Mouse (Mus musculus): ENCODE measurements around the gene Rpl36. TPM values are rescaled to one million over a fixed set of nuclear protein-coding genes. Genes with fewer than 3 reads are reported as not detected.
"Not testable (repeated sequence)": the region's sequence is repeated elsewhere in the genome, so short reads cannot be mapped to it uniquely, and the experiment has no call there.

Gene Rpl36
- total and polyA plus RNA-seq, 2 experiments from 2014 or later = 1,192 to 1,600 TPM

GRCm38 (mm10) chr17:56609452-56610171 lies 3.6 kb upstream of the Rpl36 start, which contains the start of gene 2410015M20Rik:
Gene 2410015M20Rik, minus strand, starts transcription at chr17:56609771.
- peak; percentile 69 for TF ChIP-seq CTCF (IDR thresholded peaks at IDR 0.05; ENCODE audit: low read depth)
- 0 out of 2 replicates have a peak, but pooled peaks have one; percentile 45 for TF ChIP-seq EP300 (IDR thresholded peaks at IDR 0.05; ENCODE audit: low read depth)
- no peaks in the 10 kb centered on the region for H3K9me3 ChIP-seq (replicated peaks; ENCODE audit: control insufficient read depth, low read length)
- under 1% methylated on average over 44 of the region's 44 CpGs for WGBS

GRCm38 (mm10) chr17:56611323-56611722 lies 1.9 kb upstream of the Rpl36 start:
- Histone ChIP-seq H3K4me1 (ENCODE audit: control insufficient read depth, insufficient read depth) (peaks cover 20% of the 10 kb centered on the region), H3K4me3 (ENCODE audit: low read depth, low read length) (no peak overlapping the region), H3K27ac (ENCODE audit: low read depth) (no peak overlapping the region), H3K36me3 (replicated peaks; ENCODE audit: control insufficient read depth, insufficient read depth, low read length) (peaks cover 29% of the 10 kb centered on the region), H3K9ac (replicated peaks; ENCODE audit: low read depth, low read length) (no peak overlapping the region), H3K27me3 (ENCODE audit: control insufficient read depth, insufficient read depth, low read length) (no peaks in the 10 kb centered on the region), H3K4me2 (ENCODE audit: low read depth, low read length) (no peak overlapping the region), H3K9me3 (replicated peaks; ENCODE audit: control insufficient read depth, low read length) (no peaks in the 10 kb centered on the region)
- DNase-seq (ENCODE audit: low spot score) = no peak
- WGBS = 53% methylated on average over 2 of the region's 2 CpGs
- TF ChIP-seq CTCF (IDR thresholded peaks at IDR 0.05; ENCODE audit: low read depth) = no peak
- TF ChIP-seq EP300 (IDR thresholded peaks at IDR 0.05; ENCODE audit: low read depth) = no peak
- ATAC-seq (ENCODE audit: insufficient read depth, low read depth) = no peak

More at GRCm38 (mm10) chr17:56609452-56610171, 3.6 kb upstream of the Rpl36 start, which contains the start of gene 2410015M20Rik:
- no peaks in the 10 kb centered on the region for H3K27me3 ChIP-seq (ENCODE audit: control insufficient read depth, insufficient read depth, low read length)
- ATAC-seq (ENCODE audit: insufficient read depth, low read depth) (peak; percentile 86), DNase-seq (ENCODE audit: low spot score) (peak; percentile 99)
- H3K27ac ChIP-seq (ENCODE audit: low read depth) = peak within 1 kb of the TSS; percentile 85
- H3K4me2 ChIP-seq (ENCODE audit: low read depth, low read length) = peak within 1 kb of the TSS; percentile 66
- peak within 1 kb of the TSS; percentile 67 for H3K9ac ChIP-seq (replicated peaks; ENCODE audit: low read depth, low read length)
- peaks cover 18% of the 10 kb centered on the region for H3K4me1 ChIP-seq (ENCODE audit: control insufficient read depth, insufficient read depth)
- H3K4me3 ChIP-seq (ENCODE audit: low read depth, low read length) = peak within 1 kb of the TSS; percentile 60
- H3K36me3 ChIP-seq (replicated peaks; ENCODE audit: control insufficient read depth, insufficient read depth, low read length) = peaks cover 30% of the 10 kb centered on the region

- H3K27me3 ChIP-seq (ENCODE audit: control insufficient read depth, insufficient read depth, low read length) = no peaks in the 10 kb centered on the region
- no peak overlapping the region for H3K4me3 ChIP-seq (ENCODE audit: low read depth, low read length)
Measured at GRCm38 (mm10) chr17:56611861-56612564, 1.2 kb upstream of the Rpl36 start.

GRCm38 (mm10) chr17:56612565-56612939 lies 664 bp upstream of the Rpl36 start:
- H3K9ac ChIP-seq (replicated peaks; ENCODE audit: low read depth, low read length); H3K4me3 ChIP-seq (ENCODE audit: low read depth, low read length); DNase-seq (ENCODE audit: low spot score); ATAC-seq (ENCODE audit: insufficient read depth, low read depth); H3K9me3 ChIP-seq (replicated peaks; ENCODE audit: control insufficient read depth, low read length); H3K27me3 ChIP-seq (ENCODE audit: control insufficient read depth, insufficient read depth, low read length); H3K27ac ChIP-seq (ENCODE audit: low read depth); H3K4me2 ChIP-seq (ENCODE audit: low read depth, low read length): not testable (repeated sequence)
- Histone ChIP-seq H3K4me1 (ENCODE audit: control insufficient read depth, insufficient read depth) (peaks cover 20% of the 10 kb centered on the region), H3K36me3 (replicated peaks; ENCODE audit: control insufficient read depth, insufficient read depth, low read length) (peaks cover 29% of the 10 kb centered on the region)
- 78% methylated on average over 10 of the region's 10 CpGs for WGBS

More at GRCm38 (mm10) chr17:56611861-56612564, 1.2 kb upstream of the Rpl36 start:
- DNase-seq (ENCODE audit: low spot score) (no peak), ATAC-seq (ENCODE audit: insufficient read depth, low read depth) (no peak)
- 22% methylated on average over 13 of the region's 14 CpGs for WGBS
- Histone ChIP-seq H3K36me3 (replicated peaks; ENCODE audit: control insufficient read depth, insufficient read depth, low read length) (peaks cover 28% of the 10 kb centered on the region), H3K4me1 (ENCODE audit: control insufficient read depth, insufficient read depth) (peaks cover 20% of the 10 kb centered on the region), H3K9ac (replicated peaks; ENCODE audit: low read depth, low read length) (no peak overlapping the region), H3K9me3 (replicated peaks; ENCODE audit: control insufficient read depth, low read length) (no peaks in the 10 kb centered on the region), H3K4me2 (ENCODE audit: low read depth, low read length) (no peak overlapping the region), H3K27ac (ENCODE audit: low read depth) (no peak overlapping the region)
- TF ChIP-seq EP300 (IDR thresholded peaks at IDR 0.05; ENCODE audit: low read depth) (no peak), CTCF (IDR thresholded peaks at IDR 0.05; ENCODE audit: low read depth) (no peak)

- H3K9me3 ChIP-seq (replicated peaks; ENCODE audit: control insufficient read depth, low read length); DNase-seq (ENCODE audit: low spot score); ATAC-seq (ENCODE audit: insufficient read depth, low read depth); H3K27me3 ChIP-seq (ENCODE audit: control insufficient read depth, insufficient read depth, low read length): not testable (repeated sequence)
- H3K36me3 ChIP-seq (replicated peaks; ENCODE audit: control insufficient read depth, insufficient read depth, low read length) = peaks cover 43% of the 10 kb centered on the region
- peaks cover 13% of the 10 kb centered on the region for H3K4me1 ChIP-seq (ENCODE audit: control insufficient read depth, insufficient read depth)
- H3K4me2 ChIP-seq (ENCODE audit: low read depth, low read length) = peak overlapping the region; percentile 81
- H3K27ac ChIP-seq (ENCODE audit: low read depth) = peak overlapping the region; percentile 87
- WGBS = 0% methylated on average over 26 of the region's 26 CpGs
- peak overlapping the region; percentile 84 for H3K4me3 ChIP-seq (ENCODE audit: low read depth, low read length)
- H3K9ac ChIP-seq (replicated peaks; ENCODE audit: low read depth, low read length) = peak overlapping the region; percentile 90
Measured at GRCm38 (mm10) chr17:56613893-56614292, 677 bp downstream of the Rpl36 start.

All from heart, postnatal 0 days (tissue).